Mouse (Mus musculus): Measurements from ENCODE around the gene Mthfd2. TPM values are rescaled to one million over a fixed set of nuclear protein-coding genes. Genes with fewer than 3 reads are reported as not detected.

Mthfd2 gene
- 1 to 10 TPM; 2.2 to 3.0 TPM for total RNA-seq (2021)

- intact Hi-C loops (cut with DNase I) = no loop called here
- DNase-seq = peak; percentile 93 to 98
Observed at GRCm38 (mm10) chr6:83325525-83326393, at the start of gene Mthfd2, which contains the start of gene Mob1a. Gene Mthfd2, minus strand, starts transcription at chr6:83325908. Gene Mob1a, plus strand, starts transcription at chr6:83326016.

DNA sequence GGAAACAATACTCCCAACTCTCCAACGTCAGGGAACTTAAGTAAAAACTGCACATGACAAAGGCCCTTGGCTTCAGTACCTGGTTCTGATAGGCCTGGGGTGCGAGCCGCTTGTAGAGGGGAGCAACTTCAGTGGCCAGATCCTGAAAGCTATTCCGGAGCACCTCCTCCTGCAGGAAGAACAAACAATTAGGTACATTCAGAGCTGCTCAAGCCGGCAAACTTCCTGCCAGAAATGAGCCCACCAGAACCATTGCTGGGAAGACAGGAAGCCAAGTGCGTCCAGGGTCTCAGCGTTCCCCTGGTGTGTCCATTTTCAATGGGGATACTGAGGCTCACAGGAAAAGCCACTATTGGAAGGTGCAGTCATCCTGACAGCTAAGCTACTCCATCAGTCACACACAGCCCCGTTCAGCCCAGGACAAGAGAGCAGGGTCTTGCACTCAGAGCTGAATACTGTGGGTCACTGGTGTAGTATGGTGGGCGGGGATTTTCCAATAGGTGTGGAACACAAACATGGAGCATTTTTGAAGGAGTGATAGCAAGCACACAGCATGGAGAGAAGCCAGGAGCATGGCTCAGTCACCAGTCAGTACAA, 48.1 kb upstream of the Mthfd2 start:
- intact Hi-C loops (cut with DNase I) = loop anchor here (5.0 kb wide), 1 partner anchor 83 kb away; the partner anchor contains the start of gene Tet3
- DNase-seq = no peak

GRCm38 (mm10) chr6:83371350-83371749, 45.6 kb upstream of the Mthfd2 start:
- intact Hi-C loops (cut with DNase I) = loop anchor here (5.0 kb wide), 1 partner anchor 86 kb away; the partner anchor contains the start of gene Tet3
- DNase-seq = no peak

GRCm38 (mm10) chr6:83370316-83370965, 44.7 kb upstream of the Mthfd2 start:
- DNase-seq = no peak
- intact Hi-C loops (cut with DNase I) = loop anchor here (5.0 kb wide), 1 partner anchor 87 kb away; the partner anchor contains the start of gene Tet3

DNA sequence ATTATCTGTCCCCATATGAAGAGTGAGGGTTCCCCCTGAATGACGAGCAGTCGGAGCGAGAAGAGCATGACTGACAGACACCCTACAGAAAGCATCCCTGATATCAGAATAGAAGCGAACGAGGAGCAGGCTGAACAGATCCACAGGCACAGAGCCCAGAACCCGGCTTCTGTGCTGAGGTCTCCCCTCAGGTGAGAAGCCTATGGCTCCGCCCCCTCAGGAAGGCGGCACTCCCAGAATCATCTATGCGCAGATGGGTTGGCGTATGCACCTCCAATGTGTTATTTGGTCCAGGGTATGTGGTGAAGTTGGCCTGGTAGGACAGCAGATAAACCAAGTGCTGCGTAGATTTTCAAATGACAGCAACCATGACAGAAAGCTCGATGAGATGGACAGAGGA, 37.4 kb upstream of the Mthfd2 start:
- intact Hi-C loops (cut with DNase I) = no loop called here

GRCm38 (mm10) chr6:83361523-83362248, 36.0 kb upstream of the Mthfd2 start:
- no peak for DNase-seq
- intact Hi-C loops (cut with DNase I) = no loop called here

More for the DNA sequence above, 37.4 kb upstream of the Mthfd2 start:
- DNase-seq = no peak

- intact Hi-C loops (cut with DNase I) = loop anchor here (2.0 to 5.0 kb wide), 3 partner anchors 101 to 315 kb away; partner anchors contain the start of gene Tet3
- DNase-seq = no peak
Observed at GRCm38 (mm10) chr6:83357436-83357835, 31.7 kb upstream of the Mthfd2 start.

- intact Hi-C loops (cut with DNase I) = loop anchor here (1.0 to 5.0 kb wide), 4 partner anchors 102 to 316 kb away; partner anchors contain the start of gene Tet3
Observed at GRCm38 (mm10) chr6:83356569-83357138, 30.9 kb upstream of the Mthfd2 start.

GRCm38 (mm10) chr6:83354856-83355781, 29.4 kb upstream of the Mthfd2 start:
- intact Hi-C loops (cut with DNase I) = loop anchor here (2.0 to 5.0 kb wide), 3 partner anchors 212 to 317 kb away; no protein-coding TSS in a partner anchor
- DNase-seq = no peak

More at GRCm38 (mm10) chr6:83356569-83357138, 30.9 kb upstream of the Mthfd2 start:
- DNase-seq = peak; percentile 87 to 91

- intact Hi-C loops (cut with DNase I) = no loop called here
- no peak for DNase-seq
Observed at GRCm38 (mm10) chr6:83352666-83353410, 27.1 kb upstream of the Mthfd2 start.

- DNase-seq = no peak
- intact Hi-C loops (cut with DNase I) = no loop called here
Observed at GRCm38 (mm10) chr6:83351490-83352160, 25.9 kb upstream of the Mthfd2 start.

DNA sequence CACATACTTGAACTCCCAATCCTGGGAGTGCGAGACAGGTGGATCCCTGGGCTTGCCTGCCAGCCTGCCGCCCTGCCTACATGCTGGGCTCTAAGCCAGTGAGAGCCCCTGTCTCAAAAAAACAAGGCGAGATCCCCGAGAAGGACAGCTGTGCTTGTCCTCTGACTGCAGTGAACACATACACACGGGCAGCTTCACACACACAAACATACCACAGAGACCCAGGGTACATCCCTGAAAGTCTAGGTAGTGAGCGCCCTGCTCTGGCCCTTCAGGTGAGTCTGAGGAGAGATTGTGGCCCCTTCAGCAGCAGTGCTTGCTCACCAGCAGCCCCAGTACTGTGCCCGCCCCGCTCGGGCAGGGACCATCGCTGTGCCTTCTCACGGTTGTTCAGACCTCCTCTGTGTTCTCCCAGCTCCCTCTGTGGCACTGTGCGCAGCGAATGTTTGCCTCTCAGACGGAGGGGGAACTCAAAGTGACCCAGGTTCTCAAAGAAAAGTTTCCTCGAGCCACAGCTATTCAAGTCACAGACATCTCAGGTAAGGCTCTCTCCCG, 25.2 kb upstream of the Mthfd2 start:
- no peak for DNase-seq
- intact Hi-C loops (cut with DNase I) = no loop called here

GRCm38 (mm10) chr6:83350172-83350571, 24.5 kb upstream of the Mthfd2 start:
- intact Hi-C loops (cut with DNase I) = no loop called here
- no peak for DNase-seq

- intact Hi-C loops (cut with DNase I) = no loop called here
- DNase-seq = peak; percentile 91 to 96
Observed at GRCm38 (mm10) chr6:83349274-83349958, 23.7 kb upstream of the Mthfd2 start.

GRCm38 (mm10) chr6:83348873-83349272, 23.2 kb upstream of the Mthfd2 start, which contains the start of gene Bola3:
Gene Bola3, plus strand, starts transcription at chr6:83349147.
- DNase-seq = no peak
- intact Hi-C loops (cut with DNase I) = no loop called here

DNA sequence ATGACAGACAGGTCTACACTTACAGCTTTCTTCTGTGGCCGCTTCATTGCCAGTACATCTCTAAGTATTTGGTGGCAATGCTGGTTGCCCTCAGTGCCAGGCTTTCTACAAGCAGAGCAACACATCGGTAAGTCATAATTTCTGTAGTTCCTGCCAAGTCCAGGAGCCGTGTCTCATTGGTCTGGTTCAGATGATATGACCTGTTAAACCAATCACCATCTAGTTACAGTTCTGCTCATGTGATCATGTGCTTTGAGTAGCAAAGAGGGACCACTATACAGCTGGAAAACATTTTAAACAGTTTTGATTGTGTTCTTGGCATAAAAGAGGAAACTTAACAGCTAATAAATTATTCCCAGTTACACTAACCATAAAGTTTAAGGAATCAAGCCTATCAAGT, 22.2 kb upstream of the Mthfd2 start:
- intact Hi-C loops (cut with DNase I) = no loop called here
- DNase-seq = no peak
